Mouse (Mus musculus) natural killer cell, adult 2 months (primary cell): ENCODE results near the gene Cldn19.
"Not testable (repeated sequence)": the region's sequence is repeated elsewhere in the genome, so short reads cannot be mapped to it uniquely, and the experiment has no call there.

Source experiments
- DNase-seq, 2 experiments: peaks; one replicate each; pipeline ENCODE4 v3.0.0; 2022; ENCODE audit warnings: low spot score in 2 of 2

Cldn19 gene

GRCm38 (mm10) chr4:119252025-119252808, 3.0 kb upstream of the Cldn19 start:
- no peak for DNase-seq

GRCm38 (mm10) chr4:119254012-119254618, 1.1 kb upstream of the Cldn19 start:
- DNase-seq, result no peak

- DNase-seq, result no peak
Observed at GRCm38 (mm10) chr4:119257083-119257482, 1.9 kb downstream of the Cldn19 start.

GRCm38 (mm10) chr4:119259344-119260254, 4.4 kb downstream of the Cldn19 start:
- DNase-seq, result no peak

- no peak for DNase-seq
Observed at GRCm38 (mm10) chr4:119261087-119261713, 6.0 kb downstream of the Cldn19 start.

GRCm38 (mm10) chr4:119262483-119262882, 7.3 kb downstream of the Cldn19 start:
- no peak for DNase-seq

GRCm38 (mm10) chr4:119263459-119263858, 8.2 kb downstream of the Cldn19 start:
- no peak for DNase-seq

GRCm38 (mm10) chr4:119266606-119267005, 11.4 kb downstream of the Cldn19 start:
- DNase-seq, result no peak

GRCm38 (mm10) chr4:119274627-119275026, 19.4 kb downstream of the Cldn19 start:
- no peak for DNase-seq

GRCm38 (mm10) chr4:119275226-119275625, 20.0 kb downstream of the Cldn19 start:
- DNase-seq, result no peak

GRCm38 (mm10) chr4:119275726-119276125, 20.5 kb downstream of the Cldn19 start:
- DNase-seq, result no peak

- DNase-seq, result not testable (repeated sequence)
Observed at GRCm38 (mm10) chr4:119278784-119279183, 23.6 kb downstream of the Cldn19 start.

GRCm38 (mm10) chr4:119284861-119285260, 29.6 kb downstream of the Cldn19 start:
- no peak for DNase-seq

- no peak for DNase-seq
Observed at GRCm38 (mm10) chr4:119285336-119285735, 30.1 kb downstream of the Cldn19 start.

GRCm38 (mm10) chr4:119291921-119292320, 36.7 kb downstream of the Cldn19 start:
- no peak for DNase-seq

- DNase-seq, result peak; percentile 29 to 41
Observed at GRCm38 (mm10) chr4:119292771-119293573, 37.8 kb downstream of the Cldn19 start.

- DNase-seq, result peak in 1 of 2 experiments; percentile 8
Observed at GRCm38 (mm10) chr4:119293574-119294258, 38.5 kb downstream of the Cldn19 start.

- peak; percentile 99 for DNase-seq
Observed at GRCm38 (mm10) chr4:119294415-119295133, 39.4 kb downstream of the Cldn19 start, which contains the start of gene Ybx1. Ybx1 (minus strand) TSS chr4:119294604.

- DNase-seq, result no peak
Observed at GRCm38 (mm10) chr4:119295134-119295453, 39.9 kb downstream of the Cldn19 start.

- no peak for DNase-seq
Observed at GRCm38 (mm10) chr4:119297361-119297760, 42.1 kb downstream of the Cldn19 start.
